Mouse (Mus musculus) heart, postnatal 0 days (tissue): ENCODE data around the gene Armcx4. TPM values are rescaled to one million over a fixed set of nuclear protein-coding genes. Genes with fewer than 3 reads are reported as not detected.

ENCODE experiments used
- ATAC-seq: fragments of 200-750 bp; cut with Nextera tagmentation; 2 replicates; pipeline ENCODE4 v1.8.0; 2017; ENCODE audit warnings: low read depth, moderate number of reproducible peaks, moderate library complexity; ENCODE audit not compliant: insufficient read depth
- DNase-seq: peaks from one replicate; pipeline ENCODE4 v3.0.0-alpha.2; 2016; ENCODE audit warnings: low spot score
- H3K27ac ChIP-seq: fragments of 300-500 bp; sonication (generic); 2 replicates; pipeline ENCODE4 v1.5.1; 2014; ENCODE audit warnings: low read depth, mild to moderate bottlenecking
- H3K27me3 ChIP-seq: fragments of 300-500 bp; sonication (generic); 2 replicates; pipeline ENCODE4 v1.6.1; 2014; ENCODE audit warnings: low read length, mixed read lengths; ENCODE audit not compliant: control insufficient read depth, insufficient read depth
- H3K36me3 ChIP-seq: fragments of 300-500 bp; sonication (generic); replicated peaks from 2 replicates; pipeline ENCODE4 v1.6.1; 2014; ENCODE audit warnings: low read length, mixed read lengths; ENCODE audit not compliant: control insufficient read depth, insufficient read depth
- H3K4me1 ChIP-seq: fragments of 300-500 bp; sonication (generic); 2 replicates; pipeline ENCODE4 v1.6.1; 2014; ENCODE audit warnings: antibody characterized with exemption; ENCODE audit not compliant: control insufficient read depth, insufficient read depth
- H3K4me2 ChIP-seq: fragments of 300-500 bp; sonication (generic); 2 replicates; pipeline ENCODE4 v1.6.1; 2014; ENCODE audit warnings: low read depth, mild to moderate bottlenecking, low read length, moderate library complexity
- H3K4me3 ChIP-seq: fragments of 300-500 bp; sonication (generic); 2 replicates; pipeline ENCODE4 v1.5.1; 2014; ENCODE audit warnings: low read depth, low read length
- H3K9ac ChIP-seq: fragments of 300-500 bp; sonication (generic); replicated peaks from 2 replicates; pipeline ENCODE4 v1.6.1; 2014; ENCODE audit warnings: low read depth, low read length, mixed read lengths
- H3K9me3 ChIP-seq: fragments of 300-500 bp; sonication (generic); replicated peaks from 2 replicates; pipeline ENCODE4 v1.6.1; 2016; ENCODE audit warnings: low read length; ENCODE audit not compliant: control insufficient read depth
- CTCF ChIP-seq: IDR thresholded peaks from 2 replicates; pipeline ENCODE4 v1.5.1; 2016; ENCODE audit warnings: antibody characterized with exemption, control low read depth, low read depth
- EP300 ChIP-seq: IDR thresholded peaks from 2 replicates; pipeline ENCODE4 v1.6.1; 2016; ENCODE audit warnings: antibody characterized with exemption, low read depth
- WGBS: fragments of 180-500 bp; shearing (Covaris S2); extraction: QIAGEN DNeasy Blood & Tissue Kit; methylation state at CpG from one replicate; pipeline ENCODE4 v1.1.7; 2014; 5-methylcytosine and 5-hydroxymethylcytosine counted together
- polyA plus RNA-seq: library from polyadenylated mRNA; unstranded; fragments of >200 nt; fragmentation: Nextera tagmentation; extraction: Ambion mirVana; gene quantifications from 2 replicates; pipeline ENCODE4 v1.2.1, GENCODE M21; 2015
- total RNA-seq: library from RNA; depleted of rRNA; stranded (reverse); fragments of >200 nt; gene quantifications from 2 replicates; pipeline ENCODE4 v1.2.3, GENCODE M21; 2014; ENCODE audit warnings: low replicate concordance; rRNA removed

The Armcx4 gene
- total RNA-seq (6.5 and 7.4 TPM in 2 replicates), polyA plus RNA-seq (2.4 and 2.8 TPM in 2 replicates)

GRCm38 (mm10) chrX:134686267-134686666 lies at the start of gene Armcx4:
Armcx4 (plus strand) TSS chrX:134686519.
- Histone ChIP-seq H3K4me1 (no peaks in the 10 kb centered on the region), H3K27me3 (no peaks in the 10 kb centered on the region), H3K9ac (peak within 1 kb of the TSS; percentile 71), H3K4me3 (peak within 1 kb of the TSS; percentile 63), H3K27ac (peak within 1 kb of the TSS; percentile 89), H3K36me3 (peaks cover 20% of the 10 kb centered on the region; the same call in 1 of the 2 replicates), H3K4me2 (peak within 1 kb of the TSS; percentile 61), H3K9me3 (no peaks in the 10 kb centered on the region)
- WGBS, result 13% methylated on average over 31 of the region's 33 CpGs
- DNase-seq (peak; percentile 60), ATAC-seq (peak; percentile 94)
- 0 out of 2 replicates have a peak, but pooled peaks have one; percentile 17 for TF ChIP-seq CTCF
- TF ChIP-seq EP300, result no peak

GRCm38 (mm10) chrX:134641000-134641760 lies 45.1 kb upstream of the Armcx4 start:
- Histone ChIP-seq H3K4me1 (no peaks in the 10 kb centered on the region), H3K4me3 (no peak overlapping the region), H3K36me3 (no peaks in the 10 kb centered on the region), H3K27me3 (no peaks in the 10 kb centered on the region), H3K4me2 (no peak overlapping the region), H3K27ac (no peak overlapping the region), H3K9ac (no peak overlapping the region), H3K9me3 (no peaks in the 10 kb centered on the region)
- peak; percentile 9 for DNase-seq
- peak; percentile 36; the same call in 1 of the 2 replicates for ATAC-seq
- TF ChIP-seq CTCF (no peak), EP300 (0 out of 2 replicates have a peak, but pooled peaks have one; percentile 61)
- WGBS, result 44% methylated on average over 10 of the region's 10 CpGs

GRCm38 (mm10) chrX:134646338-134646737 lies 40.0 kb upstream of the Armcx4 start:
- Histone ChIP-seq H3K4me2 (no peak overlapping the region), H3K4me1 (no peaks in the 10 kb centered on the region), H3K9ac (no peak overlapping the region), H3K27ac (no peak overlapping the region), H3K4me3 (no peak overlapping the region), H3K27me3 (no peaks in the 10 kb centered on the region), H3K9me3 (no peaks in the 10 kb centered on the region), H3K36me3 (no peaks in the 10 kb centered on the region)
- DNase-seq (no peak), ATAC-seq (no peak)
- TF ChIP-seq CTCF, result no peak
- TF ChIP-seq EP300, result no peak
- WGBS, result 67% methylated on average over 1 of the region's 1 CpGs

GRCm38 (mm10) chrX:134647421-134647820 lies 38.9 kb upstream of the Armcx4 start:
- no peak overlapping the region for H3K4me2 ChIP-seq
- 58% methylated on average over 8 of the region's 8 CpGs for WGBS
- ATAC-seq, result no peak
- no peaks in the 10 kb centered on the region for H3K9me3 ChIP-seq
- DNase-seq, result no peak
- no peaks in the 10 kb centered on the region for H3K27me3 ChIP-seq
- no peaks in the 10 kb centered on the region for H3K4me1 ChIP-seq
- peak overlapping the region; percentile 3; the same call in 1 of the 2 replicates for H3K27ac ChIP-seq
- H3K4me3 ChIP-seq, result no peak overlapping the region
- no peak overlapping the region for H3K9ac ChIP-seq
- H3K36me3 ChIP-seq, result no peaks in the 10 kb centered on the region
- no peak for TF ChIP-seq EP300
- no peak for TF ChIP-seq CTCF

- H3K27me3 ChIP-seq, result no peaks in the 10 kb centered on the region
- WGBS, result 21% methylated on average over 11 of the region's 11 CpGs
- H3K4me3 ChIP-seq, result no peak overlapping the region
- ATAC-seq (peak; percentile 30; the same call in 1 of the 2 replicates), DNase-seq (peak; percentile 78)
- no peak overlapping the region for H3K27ac ChIP-seq
- H3K4me1 ChIP-seq, result no peaks in the 10 kb centered on the region
- no peaks in the 10 kb centered on the region for H3K9me3 ChIP-seq
- TF ChIP-seq EP300 (no peak), CTCF (peak; percentile 67)
- no peaks in the 10 kb centered on the region for H3K36me3 ChIP-seq
- H3K9ac ChIP-seq, result no peak overlapping the region
- H3K4me2 ChIP-seq, result no peak overlapping the region
Observed at GRCm38 (mm10) chrX:134648031-134648692, 38.2 kb upstream of the Armcx4 start.
